Mouse (Mus musculus) thymus, adult 2 months (tissue): ENCODE results near the gene Ccser1.

Experiments used
- CTCF ChIP-seq: fragments of 200-500 bp; IDR thresholded peaks from 2 replicates; pipeline ENCODE4 v1.5.1; 2012; ENCODE audit warnings: mild to moderate bottlenecking, control low read depth, low read length, moderate library complexity, borderline replicate concordance; ENCODE audit not compliant: control insufficient read depth, poor library complexity, insufficient read depth; ENCODE audit errors: extremely low read depth
- POLR2A ChIP-seq: fragments of 200-500 bp; IDR thresholded peaks from 2 replicates; pipeline ENCODE4 v1.6.1; 2012; ENCODE audit warnings: mild to moderate bottlenecking, low read length, control low read depth, moderate library complexity; ENCODE audit not compliant: control insufficient read depth, poor library complexity, insufficient read depth; ENCODE audit errors: extremely low read depth

DNA sequence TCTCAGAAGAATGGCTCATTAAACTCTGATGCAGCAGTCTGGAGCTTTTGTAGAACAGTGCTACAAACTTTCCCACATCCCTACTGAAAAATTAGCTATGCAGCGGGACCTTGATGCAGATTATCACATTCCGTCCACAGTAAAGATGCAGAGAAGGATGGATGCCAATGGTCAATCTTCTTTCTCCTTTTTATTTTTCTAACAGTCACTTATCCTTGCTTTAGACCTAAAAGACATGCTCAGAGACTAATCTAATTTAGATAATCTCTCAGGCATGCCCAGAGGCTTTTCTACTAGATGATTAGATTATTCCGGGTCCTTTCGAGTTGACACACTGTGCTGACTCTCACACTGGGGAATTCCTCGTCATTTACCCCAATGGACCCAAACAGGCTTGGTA lies 421.8 kb downstream of the Ccser1 start:
- TF ChIP-seq CTCF (no peak), POLR2A (no peak)
